Mouse (Mus musculus): Measurements from ENCODE around the gene Fezf1.

DNA sequence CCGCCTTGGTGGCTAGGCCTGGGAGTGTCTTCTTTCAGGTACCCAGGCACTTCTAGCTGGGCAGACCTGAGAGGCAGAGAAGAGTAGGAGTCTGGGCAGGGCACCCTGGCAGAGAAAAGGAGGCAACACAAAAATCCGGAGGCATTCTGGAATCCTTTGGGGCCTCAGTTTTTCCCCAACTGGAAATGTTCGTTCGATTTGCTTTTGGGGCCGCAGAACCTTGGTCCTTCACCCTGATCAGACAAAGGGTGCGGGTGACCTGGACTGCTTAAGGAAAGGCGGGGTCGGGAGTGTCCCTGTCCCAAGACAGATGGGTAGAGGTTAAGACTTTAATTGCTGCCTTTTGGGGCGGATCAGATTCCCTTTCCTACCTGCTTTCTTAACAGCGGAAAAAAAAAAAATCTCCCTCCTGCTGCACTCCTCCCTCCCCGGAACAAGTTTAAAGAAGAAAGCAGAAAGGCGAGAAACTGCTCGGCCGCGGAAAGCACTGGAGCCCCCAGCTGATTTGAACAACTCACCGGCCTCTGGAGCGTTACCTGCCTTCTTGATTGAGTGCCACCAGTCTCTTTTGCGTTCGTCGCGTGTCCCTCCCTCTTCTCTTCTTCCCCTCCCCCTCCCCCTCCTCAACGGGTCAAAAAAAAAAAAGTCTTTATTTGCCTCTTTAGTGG, 2.3 kb upstream of the Fezf1 start:
- TF ChIP-seq CTCF (conservative IDR thresholded peaks at IDR 0.05 in 1 of 2, IDR thresholded peaks at IDR 0.05 in 1 of 2; ENCODE audit: low read depth in 2 of 2, low read length in 2 of 2) (no peak), JUN (IDR thresholded peaks at IDR 0.05; ENCODE audit: insufficient read depth, low read depth, low read length) (no peak), POLR2A (IDR thresholded peaks at IDR 0.05; ENCODE audit: low read depth, low read length) (no peak)
